Mouse (Mus musculus): ENCODE measurements around the gene Sstr1. TPM values are rescaled to one million over a fixed set of nuclear protein-coding genes. Genes with fewer than 3 reads are reported as not detected.

Sstr1 gene
- total RNA-seq, 1 experiment, result not detected

DNA sequence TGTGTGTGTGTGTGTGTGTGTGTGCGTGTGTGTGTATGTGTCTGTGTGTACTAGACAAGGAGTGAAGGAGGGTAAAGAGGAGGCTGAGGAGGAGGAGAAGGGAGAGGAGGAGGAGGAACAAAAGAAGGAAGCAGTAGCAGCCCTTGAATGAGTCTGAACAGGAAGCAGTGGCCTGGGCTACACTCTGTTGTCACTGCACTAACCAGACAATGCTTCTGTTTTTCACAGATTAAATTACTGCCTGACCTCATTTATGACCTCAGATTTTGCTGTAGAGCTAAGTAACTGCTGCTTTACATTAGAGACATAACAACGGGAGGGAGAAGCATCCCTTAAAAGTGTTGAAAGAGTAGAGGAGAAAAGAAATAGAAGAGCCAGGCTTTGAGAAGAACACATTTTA lies 4.6 kb downstream of the Sstr1 start:
- H3K36me3 ChIP-seq (ENCODE audit: control insufficient read depth, insufficient read depth, low read length, poor library complexity, severe bottlenecking), result no peaks in the 10 kb centered on the region
- no peak for DNase-seq (ENCODE audit: low read depth, low spot score)
- no peak for TF ChIP-seq HCFC1 (IDR thresholded peaks at IDR 0.05; ENCODE audit: borderline replicate concordance, insufficient read depth, low read length)
- TF ChIP-seq CHD2 (IDR thresholded peaks at IDR 0.05; ENCODE audit: low read depth, low read length), result no peak
- TF ChIP-seq ZC3H11A (IDR thresholded peaks at IDR 0.05; ENCODE audit: borderline replicate concordance, low read depth, low read length), result no peak
- TF ChIP-seq ZNF384 (IDR thresholded peaks at IDR 0.05; ENCODE audit: low read depth, low read length), result no peak
- no peak for TF ChIP-seq MAFK (IDR thresholded peaks at IDR 0.05; ENCODE audit: insufficient read depth, low read depth, low read length)
- no peaks in the 10 kb centered on the region for H3K9me3 ChIP-seq (ENCODE audit: control insufficient read depth, insufficient read depth, low read depth, low read length)
- H3K27ac ChIP-seq (ENCODE audit: insufficient read depth, low read depth, low read length, poor library complexity, severe bottlenecking), result no peak overlapping the region
- H3K4me1 ChIP-seq (ENCODE audit: control insufficient read depth in 2 of 2, insufficient read depth in 2 of 2, low read length in 2 of 2, poor library complexity in 1 of 2), result peaks cover 0 to 10% of the 10 kb centered on the region in 2 experiments; a peak in 1 of 4 replicates
- H3K4me3 ChIP-seq (ENCODE audit: insufficient read depth in 1 of 2, low read depth in 1 of 2, low read length in 2 of 2, poor library complexity in 1 of 2, severe bottlenecking in 1 of 2), result no peak overlapping the region
- H3K9ac ChIP-seq (ENCODE audit: insufficient read depth, low read depth, low read length, poor library complexity, severe bottlenecking), result no peak overlapping the region
- in situ Hi-C loops (cut with MboI; ENCODE audit: low sequenced_read_pairs in 2 of 2, unreplicated experiment in 2 of 2), result loop anchor here in 1 of 2 experiments (10.0 to 25.0 kb wide), 2 partner anchors 671 to 1529 kb away; partner anchors contain the start of genes Foxa1 and Pax9

GRCm38 (mm10) chr12:58219078-58219477 lies 7.5 kb downstream of the Sstr1 start:
- TF ChIP-seq CHD2 (IDR thresholded peaks at IDR 0.05; ENCODE audit: low read depth, low read length) (no peak), ZC3H11A (IDR thresholded peaks at IDR 0.05; ENCODE audit: borderline replicate concordance, low read depth, low read length) (no peak), MAFK (IDR thresholded peaks at IDR 0.05; ENCODE audit: insufficient read depth, low read depth, low read length) (no peak), ZNF384 (IDR thresholded peaks at IDR 0.05; ENCODE audit: low read depth, low read length) (no peak), HCFC1 (IDR thresholded peaks at IDR 0.05; ENCODE audit: borderline replicate concordance, insufficient read depth, low read length) (no peak)

GRCm38 (mm10) chr12:58225644-58226043 lies 14.1 kb downstream of the Sstr1 start:
- no peaks in the 10 kb centered on the region for H3K4me1 ChIP-seq (ENCODE audit: control insufficient read depth in 2 of 2, insufficient read depth in 2 of 2, low read length in 2 of 2, poor library complexity in 1 of 2)
- H3K27ac ChIP-seq (ENCODE audit: insufficient read depth, low read depth, low read length, poor library complexity, severe bottlenecking), result no peak overlapping the region
- no peaks in the 10 kb centered on the region for H3K9me3 ChIP-seq (ENCODE audit: control insufficient read depth, insufficient read depth, low read depth, low read length)
- no peak for DNase-seq (ENCODE audit: low read depth, low spot score)
- in situ Hi-C loops (cut with MboI; ENCODE audit: low sequenced_read_pairs in 2 of 2, unreplicated experiment in 2 of 2), result no loop called here
- H3K36me3 ChIP-seq (ENCODE audit: control insufficient read depth, insufficient read depth, low read length, poor library complexity, severe bottlenecking), result no peaks in the 10 kb centered on the region
- no peak overlapping the region for H3K9ac ChIP-seq (ENCODE audit: insufficient read depth, low read depth, low read length, poor library complexity, severe bottlenecking)
- H3K4me3 ChIP-seq (ENCODE audit: insufficient read depth in 1 of 2, low read depth in 1 of 2, low read length in 2 of 2, poor library complexity in 1 of 2, severe bottlenecking in 1 of 2), result no peak overlapping the region
- TF ChIP-seq ZC3H11A (IDR thresholded peaks at IDR 0.05; ENCODE audit: borderline replicate concordance, low read depth, low read length), result no peak
- no peak for TF ChIP-seq CHD2 (IDR thresholded peaks at IDR 0.05; ENCODE audit: low read depth, low read length)
- TF ChIP-seq MAFK (IDR thresholded peaks at IDR 0.05; ENCODE audit: insufficient read depth, low read depth, low read length), result no peak
- TF ChIP-seq ZNF384 (IDR thresholded peaks at IDR 0.05; ENCODE audit: low read depth, low read length), result no peak

More at GRCm38 (mm10) chr12:58219078-58219477, 7.5 kb downstream of the Sstr1 start:
- in situ Hi-C loops (cut with MboI; ENCODE audit: low sequenced_read_pairs in 2 of 2, unreplicated experiment in 2 of 2), result loop anchor here in 1 of 2 experiments (10.0 to 25.0 kb wide), 2 partner anchors 674 to 1532 kb away; partner anchors contain the start of genes Foxa1 and Pax9
- H3K36me3 ChIP-seq (ENCODE audit: control insufficient read depth, insufficient read depth, low read length, poor library complexity, severe bottlenecking), result no peaks in the 10 kb centered on the region
- H3K4me1 ChIP-seq (ENCODE audit: control insufficient read depth in 2 of 2, insufficient read depth in 2 of 2, low read length in 2 of 2, poor library complexity in 1 of 2), result 0 out of 4 replicates have a peak, but pooled peaks cover 0 to 2% of the 10 kb centered on the region in 2 experiments
- no peak overlapping the region for H3K9ac ChIP-seq (ENCODE audit: insufficient read depth, low read depth, low read length, poor library complexity, severe bottlenecking)
- DNase-seq (ENCODE audit: low read depth, low spot score), result no peak
- no peak overlapping the region for H3K27ac ChIP-seq (ENCODE audit: insufficient read depth, low read depth, low read length, poor library complexity, severe bottlenecking)
- no peaks in the 10 kb centered on the region for H3K9me3 ChIP-seq (ENCODE audit: control insufficient read depth, insufficient read depth, low read depth, low read length)
- H3K4me3 ChIP-seq (ENCODE audit: insufficient read depth in 1 of 2, low read depth in 1 of 2, low read length in 2 of 2, poor library complexity in 1 of 2, severe bottlenecking in 1 of 2), result no peak overlapping the region

DNA sequence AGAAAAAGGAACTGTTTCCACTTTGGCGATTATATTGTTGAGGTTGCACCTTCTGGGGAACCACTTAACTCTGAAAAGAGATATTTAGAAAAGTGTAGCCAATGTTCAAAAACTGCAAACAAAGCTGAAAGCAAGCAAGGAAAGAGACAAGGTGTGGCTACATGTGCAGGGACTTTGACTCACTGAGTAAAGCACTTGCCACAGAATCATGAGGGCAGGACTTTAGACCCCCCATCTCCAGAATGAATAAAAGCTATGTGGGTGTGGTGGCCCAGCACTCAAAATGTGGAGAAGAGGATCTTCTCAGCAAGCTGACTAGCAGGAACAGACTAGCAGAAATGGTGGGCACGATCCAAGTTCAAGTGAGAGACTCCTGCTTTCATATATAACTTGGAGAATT lies 20.9 kb downstream of the Sstr1 start:
- TF ChIP-seq ZC3H11A (IDR thresholded peaks at IDR 0.05; ENCODE audit: borderline replicate concordance, low read depth, low read length), result no peak
- TF ChIP-seq ZNF384 (IDR thresholded peaks at IDR 0.05; ENCODE audit: low read depth, low read length), result no peak
- TF ChIP-seq HCFC1 (IDR thresholded peaks at IDR 0.05; ENCODE audit: borderline replicate concordance, insufficient read depth, low read length), result no peak
- TF ChIP-seq CHD2 (IDR thresholded peaks at IDR 0.05; ENCODE audit: low read depth, low read length), result no peak
- in situ Hi-C loops (cut with MboI; ENCODE audit: low sequenced_read_pairs in 2 of 2, unreplicated experiment in 2 of 2), result no loop called here

GRCm38 (mm10) chr12:58251901-58252300 lies 40.3 kb downstream of the Sstr1 start:
- in situ Hi-C loops (cut with MboI; ENCODE audit: low sequenced_read_pairs in 2 of 2, unreplicated experiment in 2 of 2), result no loop called here
- Histone ChIP-seq H3K36me3 (ENCODE audit: control insufficient read depth, insufficient read depth, low read length, poor library complexity, severe bottlenecking) (no peaks in the 10 kb centered on the region), H3K9ac (ENCODE audit: insufficient read depth, low read depth, low read length, poor library complexity, severe bottlenecking) (no peak overlapping the region), H3K4me3 (ENCODE audit: insufficient read depth in 1 of 2, low read depth in 1 of 2, low read length in 2 of 2, poor library complexity in 1 of 2, severe bottlenecking in 1 of 2) (no peak overlapping the region), H3K4me1 (ENCODE audit: control insufficient read depth in 2 of 2, insufficient read depth in 2 of 2, low read length in 2 of 2, poor library complexity in 1 of 2) (no peaks in the 10 kb centered on the region), H3K9me3 (ENCODE audit: control insufficient read depth, insufficient read depth, low read depth, low read length) (no peaks in the 10 kb centered on the region), H3K27ac (ENCODE audit: insufficient read depth, low read depth, low read length, poor library complexity, severe bottlenecking) (no peak overlapping the region)
- TF ChIP-seq CHD2 (IDR thresholded peaks at IDR 0.05; ENCODE audit: low read depth, low read length), result no peak
- TF ChIP-seq HCFC1 (IDR thresholded peaks at IDR 0.05; ENCODE audit: borderline replicate concordance, insufficient read depth, low read length), result no peak
- no peak for TF ChIP-seq ZC3H11A (IDR thresholded peaks at IDR 0.05; ENCODE audit: borderline replicate concordance, low read depth, low read length)
- no peak for TF ChIP-seq MAFK (IDR thresholded peaks at IDR 0.05; ENCODE audit: insufficient read depth, low read depth, low read length)
- no peak for TF ChIP-seq ZNF384 (IDR thresholded peaks at IDR 0.05; ENCODE audit: low read depth, low read length)
- no peak for DNase-seq (ENCODE audit: low read depth, low spot score)

More for the DNA sequence above, 20.9 kb downstream of the Sstr1 start:
- no peak overlapping the region for H3K4me3 ChIP-seq (ENCODE audit: insufficient read depth in 1 of 2, low read depth in 1 of 2, low read length in 2 of 2, poor library complexity in 1 of 2, severe bottlenecking in 1 of 2)
- no peak for DNase-seq (ENCODE audit: low read depth, low spot score)
- no peak overlapping the region for H3K27ac ChIP-seq (ENCODE audit: insufficient read depth, low read depth, low read length, poor library complexity, severe bottlenecking)
- no peaks in the 10 kb centered on the region for H3K9me3 ChIP-seq (ENCODE audit: control insufficient read depth, insufficient read depth, low read depth, low read length)
- H3K36me3 ChIP-seq (ENCODE audit: control insufficient read depth, insufficient read depth, low read length, poor library complexity, severe bottlenecking), result no peaks in the 10 kb centered on the region
- H3K9ac ChIP-seq (ENCODE audit: insufficient read depth, low read depth, low read length, poor library complexity, severe bottlenecking), result no peak overlapping the region
- no peaks in the 10 kb centered on the region for H3K4me1 ChIP-seq (ENCODE audit: control insufficient read depth in 2 of 2, insufficient read depth in 2 of 2, low read length in 2 of 2, poor library complexity in 1 of 2)

Measured in ES-E14 (cell line).